Mouse (Mus musculus) cerebral cortex, adult 2 months (tissue): ENCODE data around the gene Dusp3.

Source experiments
- WGBS: fragments of 180-500 bp; shearing (Covaris S2); methylation state at CpG from one replicate; pipeline ENCODE4 v1.1.7; 2018; 5-methylcytosine and 5-hydroxymethylcytosine counted together

The Dusp3 gene

GRCm38 (mm10) chr11:101935743-101936142 is 51.1 kb downstream of the Dusp3 start:
- 98% methylated on average over 3 of the region's 3 CpGs for WGBS

GRCm38 (mm10) chr11:101931978-101932377 is 54.8 kb downstream of the Dusp3 start:
- 85% methylated on average over 4 of the region's 4 CpGs for WGBS

DNA sequence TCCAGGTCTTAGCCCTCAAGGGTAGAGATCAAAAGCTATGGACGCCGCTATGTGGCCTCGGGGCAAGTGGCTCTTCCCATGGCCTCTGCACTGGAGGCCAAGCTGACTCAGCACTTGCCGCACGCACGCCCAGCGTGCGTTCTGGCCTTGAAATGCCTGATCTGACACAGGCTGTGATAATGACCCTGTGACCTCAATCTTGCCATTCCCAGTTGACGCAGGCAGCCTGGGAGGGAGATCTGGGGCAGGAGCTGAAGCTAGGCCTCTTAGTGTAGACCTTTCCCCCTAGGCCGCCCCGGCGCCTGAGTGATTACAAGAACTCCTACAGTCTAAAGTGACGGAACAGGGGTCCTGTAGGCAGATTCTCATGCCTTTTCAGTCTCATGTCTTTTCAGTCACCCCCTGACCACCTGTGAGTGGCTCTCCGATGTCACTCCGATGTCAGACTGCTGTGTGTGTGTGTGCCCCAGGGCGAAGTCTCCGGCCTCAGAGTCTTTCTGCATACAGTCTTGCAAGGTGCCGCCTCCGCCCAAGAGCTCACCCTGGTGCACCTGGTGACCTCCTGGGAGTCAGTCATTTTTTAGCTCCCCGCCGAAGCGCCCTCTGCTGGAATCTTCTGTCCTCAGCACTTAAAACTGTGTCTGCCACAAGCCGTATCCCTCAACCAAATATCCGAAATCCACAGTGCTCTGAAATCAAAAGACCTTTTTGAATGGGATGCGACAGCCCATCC is 58.6 kb downstream of the Dusp3 start:
- 65% methylated on average over 25 of the region's 25 CpGs for WGBS

DNA sequence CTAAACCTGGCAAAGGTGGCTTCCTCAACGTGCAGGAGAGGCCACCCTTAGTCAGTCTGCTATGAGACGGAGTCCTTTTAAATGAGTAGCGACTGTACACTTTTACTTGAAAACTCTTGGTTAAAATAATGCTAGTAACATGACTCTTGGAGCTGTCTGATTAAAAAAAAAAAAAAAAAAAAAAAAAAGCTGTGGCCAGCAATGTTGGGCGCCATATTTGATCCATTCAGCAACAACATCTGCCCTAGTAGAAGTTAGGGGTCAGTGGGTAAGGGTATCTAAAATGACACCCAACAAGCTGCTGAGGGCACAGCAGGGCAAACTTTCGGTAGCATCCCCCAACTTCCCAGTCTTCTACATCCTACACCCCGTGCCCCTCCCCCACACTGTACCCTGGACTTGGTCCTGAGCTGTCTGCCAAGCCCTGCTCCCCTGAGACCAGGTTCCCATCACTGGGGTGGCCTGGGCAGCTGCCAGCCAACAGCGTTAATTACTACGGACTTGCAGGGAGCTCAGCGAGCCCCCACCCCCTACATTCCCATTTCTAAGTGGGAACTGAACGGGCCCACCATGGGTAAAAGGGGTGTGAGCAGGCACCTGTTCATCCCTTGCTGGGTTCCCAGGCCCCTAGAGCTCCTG is 59.7 kb downstream of the Dusp3 start:
- 80% methylated on average over 10 of the region's 10 CpGs for WGBS

GRCm38 (mm10) chr11:101925636-101926035 is 61.2 kb downstream of the Dusp3 start:
- WGBS, result 85% methylated on average over 6 of the region's 6 CpGs

DNA sequence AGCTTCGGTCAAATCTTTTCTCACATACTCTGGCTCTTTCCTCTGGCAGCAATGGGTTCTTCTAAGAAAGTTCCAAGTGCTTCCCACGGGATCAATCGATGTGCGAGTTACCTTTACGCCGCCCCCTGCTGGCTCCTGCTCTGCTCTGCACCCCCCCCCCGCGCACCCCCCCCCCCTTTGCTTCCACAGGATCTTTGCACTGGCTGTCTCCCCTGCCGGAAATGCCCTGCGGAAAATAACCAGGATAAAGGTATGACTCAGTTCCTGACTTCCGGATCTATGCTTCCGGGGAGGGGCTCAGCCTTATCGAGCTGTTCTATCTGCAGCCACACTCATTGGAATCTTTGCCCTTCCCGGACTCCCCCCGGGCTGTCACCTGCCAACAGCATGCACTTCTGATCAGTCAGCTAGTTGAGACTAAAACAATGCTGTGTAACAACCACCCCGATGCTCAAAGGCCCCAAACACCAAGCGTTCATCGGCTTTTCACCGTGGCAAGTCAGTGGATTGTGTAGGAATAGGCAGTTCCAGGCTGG is 62.3 kb downstream of the Dusp3 start:
- 63% methylated on average over 19 of the region's 19 CpGs for WGBS

- 87% methylated on average over 6 of the region's 6 CpGs for WGBS
Observed at GRCm38 (mm10) chr11:101923988-101924387, 62.8 kb downstream of the Dusp3 start.

DNA sequence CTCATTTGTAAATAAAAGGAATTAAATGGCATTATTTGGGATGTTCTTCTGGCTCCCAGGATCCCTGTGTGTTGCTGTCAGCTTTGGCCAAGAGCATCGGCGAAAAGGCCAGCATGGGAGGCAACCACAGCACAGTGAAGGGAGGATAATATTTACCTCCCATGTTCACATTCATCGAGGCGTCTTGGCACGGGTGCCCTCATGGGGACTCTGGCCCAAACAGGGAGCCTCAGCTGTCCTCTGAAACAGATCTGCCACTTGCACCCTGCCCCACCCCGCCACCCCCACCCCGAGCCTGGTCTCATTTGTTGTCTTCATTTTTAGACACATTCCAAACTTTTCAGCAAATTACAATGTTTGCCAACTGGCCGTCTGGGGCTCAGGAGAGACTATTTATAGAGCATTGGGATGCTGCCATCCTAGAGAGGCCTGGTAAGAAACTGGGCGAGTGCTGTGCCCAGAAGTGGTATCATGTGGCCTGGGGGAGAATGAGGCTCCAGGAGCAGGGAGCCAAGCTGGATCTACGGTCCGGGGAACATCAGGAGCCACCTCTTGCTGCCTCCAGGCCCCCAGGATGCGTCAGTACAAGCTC is 65.4 kb downstream of the Dusp3 start:
- WGBS, result 44% methylated on average over 12 of the region's 12 CpGs
